Mouse (Mus musculus): ENCODE measurements around the gene Cyp4f15. TPM values are rescaled to one million over a fixed set of nuclear protein-coding genes. Genes with fewer than 3 reads are reported as not detected.

Gene Cyp4f15
- polyA plus RNA-seq, 1 experiment from 2014 or later, result 4.2 TPM

DNA sequence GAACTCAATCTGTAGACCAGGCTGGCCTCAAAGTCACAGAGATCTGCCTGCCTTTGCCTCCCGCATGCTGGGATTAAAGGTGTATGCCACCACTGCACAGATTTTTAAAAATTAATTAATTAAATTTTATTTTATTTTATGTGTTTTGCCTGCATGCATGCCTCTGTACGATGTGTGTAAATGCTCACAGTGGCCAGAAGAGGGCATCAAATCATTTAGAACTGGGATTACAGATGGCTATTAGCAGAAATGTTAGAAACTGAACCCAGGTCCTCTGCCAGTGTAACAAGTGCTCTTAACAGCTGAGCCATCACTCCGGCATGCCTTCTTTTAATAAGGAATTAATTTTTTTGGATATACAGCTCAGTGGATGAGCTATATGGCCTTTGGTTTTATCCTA, 43.6 kb downstream of the Cyp4f15 start:
- no peaks in the 10 kb centered on the region for H3K27me3 ChIP-seq (replicated peaks; ENCODE audit: control insufficient read depth, insufficient read depth, low read length)
- no peak overlapping the region for H3K4me2 ChIP-seq
- no peaks in the 10 kb centered on the region for H3K9me3 ChIP-seq (ENCODE audit: control insufficient read depth, low read length)
- no peaks in the 10 kb centered on the region for H3K4me1 ChIP-seq (replicated peaks; ENCODE audit: control insufficient read depth, insufficient read depth, low read length)
- ATAC-seq (replicated peaks; ENCODE audit: low FRiP score) (no peak), DNase-seq (ENCODE audit: low spot score) (no peak)
- no peak overlapping the region for H3K27ac ChIP-seq (ENCODE audit: low read depth, low read length)
- H3K9ac ChIP-seq (ENCODE audit: low read depth, low read length), result no peak overlapping the region
- no peak overlapping the region for H3K4me3 ChIP-seq (ENCODE audit: low read depth, low read length)
- no peaks in the 10 kb centered on the region for H3K36me3 ChIP-seq (ENCODE audit: control insufficient read depth, insufficient read depth, low read length)
- 69% methylated on average over 3 of the region's 3 CpGs for WGBS

DNA sequence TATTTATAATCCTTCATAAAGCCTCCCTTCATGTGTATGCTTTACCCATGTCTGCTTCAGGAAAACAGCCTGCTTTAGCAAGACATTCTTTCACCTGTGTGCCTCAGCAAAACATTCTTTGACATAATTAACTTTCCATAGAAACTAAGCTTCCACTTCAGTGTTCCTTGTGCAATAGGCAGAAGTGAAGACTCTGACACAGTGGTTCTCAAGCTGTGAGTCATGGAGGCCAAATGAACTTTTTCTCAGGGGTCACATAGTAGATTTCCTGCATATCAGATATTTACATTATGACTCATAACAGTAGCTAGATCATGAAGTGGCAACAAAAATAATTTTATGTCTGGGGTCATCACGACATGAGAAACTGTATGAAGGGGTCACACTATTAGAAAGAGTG, 53.0 kb downstream of the Cyp4f15 start:
- H3K36me3 ChIP-seq (ENCODE audit: control insufficient read depth, insufficient read depth, low read length), result no peaks in the 10 kb centered on the region
- H3K27ac ChIP-seq (ENCODE audit: low read depth, low read length), result no peak overlapping the region
- ATAC-seq (replicated peaks; ENCODE audit: low FRiP score) (no peak), DNase-seq (ENCODE audit: low spot score) (no peak)
- H3K9me3 ChIP-seq (ENCODE audit: control insufficient read depth, low read length), result no peaks in the 10 kb centered on the region
- 75% methylated on average over 1 of the region's 1 CpGs for WGBS
- H3K27me3 ChIP-seq (replicated peaks; ENCODE audit: control insufficient read depth, insufficient read depth, low read length), result no peaks in the 10 kb centered on the region
- no peaks in the 10 kb centered on the region for H3K4me1 ChIP-seq (replicated peaks; ENCODE audit: control insufficient read depth, insufficient read depth, low read length)
- H3K4me3 ChIP-seq (ENCODE audit: low read depth, low read length), result no peak overlapping the region
- H3K4me2 ChIP-seq, result no peak overlapping the region
- no peak overlapping the region for H3K9ac ChIP-seq (ENCODE audit: low read depth, low read length)

DNA sequence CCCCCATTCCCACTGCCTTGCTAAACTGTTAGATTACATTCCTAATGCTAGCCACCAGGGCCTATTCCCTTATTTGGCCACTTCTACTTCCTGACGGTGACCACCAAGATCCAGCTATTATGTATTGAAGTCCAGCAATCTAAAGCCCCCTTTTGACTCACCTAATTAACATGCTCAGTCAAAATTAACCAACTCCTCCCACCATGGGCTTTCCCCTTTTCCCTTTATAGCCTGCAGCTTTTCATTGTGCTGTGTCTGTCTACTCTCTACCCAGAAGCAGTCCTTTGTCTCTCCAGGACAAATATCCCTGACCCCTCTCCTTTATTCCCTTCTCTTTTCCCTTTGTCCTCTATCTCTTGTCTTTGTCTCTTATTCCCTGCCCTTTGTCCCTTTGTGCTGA, 55.6 kb downstream of the Cyp4f15 start:
- Histone ChIP-seq H3K27me3 (replicated peaks; ENCODE audit: control insufficient read depth, insufficient read depth, low read length) (no peaks in the 10 kb centered on the region), H3K9ac (ENCODE audit: low read depth, low read length) (no peak overlapping the region), H3K27ac (ENCODE audit: low read depth, low read length) (no peak overlapping the region), H3K36me3 (ENCODE audit: control insufficient read depth, insufficient read depth, low read length) (no peaks in the 10 kb centered on the region), H3K9me3 (ENCODE audit: control insufficient read depth, low read length) (no peaks in the 10 kb centered on the region), H3K4me1 (replicated peaks; ENCODE audit: control insufficient read depth, insufficient read depth, low read length) (no peaks in the 10 kb centered on the region), H3K4me3 (ENCODE audit: low read depth, low read length) (no peak overlapping the region), H3K4me2 (no peak overlapping the region)
- 66% methylated on average over 1 of the region's 1 CpGs for WGBS
- DNase-seq (ENCODE audit: low spot score) (no peak), ATAC-seq (replicated peaks; ENCODE audit: low FRiP score) (no peak)

DNA sequence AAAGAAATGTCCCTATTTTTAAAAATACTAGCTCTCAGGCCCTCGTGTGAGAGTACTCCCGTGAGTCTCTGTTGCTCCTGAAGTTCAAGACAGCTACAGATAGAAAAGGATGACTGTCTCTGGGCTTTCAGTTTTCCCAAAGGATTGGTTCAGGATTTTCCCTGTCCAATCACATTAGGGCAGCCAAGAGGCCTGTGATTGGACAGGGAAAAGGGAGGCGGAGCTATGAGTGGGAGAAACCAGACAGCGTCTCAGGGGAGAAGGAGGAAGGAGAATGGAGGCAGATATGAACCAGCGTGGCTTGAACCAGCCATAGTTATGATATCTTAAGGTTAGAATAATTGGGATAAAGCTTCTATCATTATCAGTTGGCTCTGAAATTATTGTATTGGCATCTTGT, 65.2 kb downstream of the Cyp4f15 start:
- WGBS, result 38% methylated on average over 5 of the region's 5 CpGs
- no peaks in the 10 kb centered on the region for H3K27me3 ChIP-seq (replicated peaks; ENCODE audit: control insufficient read depth, insufficient read depth, low read length)

More for the DNA sequence above, 65.2 kb downstream of the Cyp4f15 start:
- H3K9ac ChIP-seq (ENCODE audit: low read depth, low read length), result no peak overlapping the region
- H3K36me3 ChIP-seq (ENCODE audit: control insufficient read depth, insufficient read depth, low read length), result no peaks in the 10 kb centered on the region
- no peak overlapping the region for H3K4me2 ChIP-seq
- H3K27ac ChIP-seq (ENCODE audit: low read depth, low read length), result no peak overlapping the region
- H3K4me1 ChIP-seq (replicated peaks; ENCODE audit: control insufficient read depth, insufficient read depth, low read length), result no peaks in the 10 kb centered on the region
- DNase-seq (ENCODE audit: low spot score), result no peak
- no peaks in the 10 kb centered on the region for H3K9me3 ChIP-seq (ENCODE audit: control insufficient read depth, low read length)
- no peak overlapping the region for H3K4me3 ChIP-seq (ENCODE audit: low read depth, low read length)
- ATAC-seq (replicated peaks; ENCODE audit: low FRiP score), result no peak

Other genes with a start within 250 kb of the Cyp4f15 start
- gene Cyp4f39, start 232.9 kb upstream of the Cyp4f15 start, polyA plus RNA-seq (2014; fragmentation: Nextera tagmentation; extraction: Ambion mirVana), result 0.15 and 0.27 TPM in 2 replicates
- gene Cyp4f17, start 179.6 kb upstream of the Cyp4f15 start, polyA plus RNA-seq (2014; fragmentation: Nextera tagmentation; extraction: Ambion mirVana), result 1.5 and 2.2 TPM in 2 replicates
- gene Cyp4f16, start 149.1 kb upstream of the Cyp4f15 start, polyA plus RNA-seq (2014; fragmentation: Nextera tagmentation; extraction: Ambion mirVana), result 5.8 and 6.1 TPM in 2 replicates
- gene Cyp4f37, start 64.3 kb upstream of the Cyp4f15 start, polyA plus RNA-seq (2014; fragmentation: Nextera tagmentation; extraction: Ambion mirVana), result not detected in 2 replicates
- gene Cyp4f40, start 26.7 kb upstream of the Cyp4f15 start, polyA plus RNA-seq (2014; fragmentation: Nextera tagmentation; extraction: Ambion mirVana), result not detected in 2 replicates
- 24.7 and 25.3 TPM in 2 replicates for gene Zfp871, start 102.7 kb downstream of the Cyp4f15 start, polyA plus RNA-seq (2014; fragmentation: Nextera tagmentation; extraction: Ambion mirVana)
- 1.3 and 1.6 TPM in 2 replicates for gene Zfp811, start 124.3 kb downstream of the Cyp4f15 start, polyA plus RNA-seq (2014; fragmentation: Nextera tagmentation; extraction: Ambion mirVana)
- 6.0 and 6.7 TPM in 2 replicates for gene Zfp799, start 144.6 kb downstream of the Cyp4f15 start, polyA plus RNA-seq (2014; fragmentation: Nextera tagmentation; extraction: Ambion mirVana)
- gene Zfp870, start 206.0 kb downstream of the Cyp4f15 start, polyA plus RNA-seq (2014; fragmentation: Nextera tagmentation; extraction: Ambion mirVana), result 2.6 and 4.8 TPM in 2 replicates
- not detected in 2 replicates for gene Cyp4f14, start 231.7 kb downstream of the Cyp4f15 start, polyA plus RNA-seq (2014; fragmentation: Nextera tagmentation; extraction: Ambion mirVana)

Data from liver, embryonic 11.5 days (tissue).